Mouse (Mus musculus) cerebellum, adult (tissue): ENCODE results near the gene Krt18.
"Not testable (repeated sequence)": the region's sequence is repeated elsewhere in the genome, so short reads cannot be mapped to it uniquely, and the experiment has no call there.

Source experiments
- ATAC-seq: cut with Nextera tagmentation; 2 replicates; pipeline ENCODE4 v1.9.2; 2017; ENCODE audit warnings: mild to moderate bottlenecking, moderate library complexity, mixed read lengths; ENCODE audit not compliant: insufficient number of reproducible peaks, low FRiP score, low TSS enrichment

The Krt18 gene

GRCm38 (mm10) chr15:102028040-102028439 is at the start of gene Krt18:
TSS of gene Krt18 (plus strand) at chr15:102028180.
- ATAC-seq, result no peak

GRCm38 (mm10) chr15:101980849-101981248 is 47.1 kb upstream of the Krt18 start:
- ATAC-seq, result no peak

- ATAC-seq, result no peak
Observed at GRCm38 (mm10) chr15:101983315-101983948, 44.5 kb upstream of the Krt18 start.

GRCm38 (mm10) chr15:101983949-101984601 is 43.9 kb upstream of the Krt18 start:
- peak; percentile 62 for ATAC-seq

GRCm38 (mm10) chr15:101984746-101985145 is 43.2 kb upstream of the Krt18 start:
- ATAC-seq, result no peak

- 0 out of 2 replicates have a peak, but pooled peaks have one; percentile 59 for ATAC-seq
Observed at GRCm38 (mm10) chr15:101988119-101988518, 39.9 kb upstream of the Krt18 start.

GRCm38 (mm10) chr15:101988714-101989113 is 39.3 kb upstream of the Krt18 start:
- no peak for ATAC-seq

- ATAC-seq, result no peak
Observed at GRCm38 (mm10) chr15:101990946-101991345, 37.0 kb upstream of the Krt18 start.

- ATAC-seq, result no peak
Observed at GRCm38 (mm10) chr15:101994365-101994764, 33.6 kb upstream of the Krt18 start.

GRCm38 (mm10) chr15:101995484-101996236 is 32.3 kb upstream of the Krt18 start:
- ATAC-seq, result no peak

GRCm38 (mm10) chr15:101996450-101997078 is 31.4 kb upstream of the Krt18 start:
- ATAC-seq, result not testable (repeated sequence)

- ATAC-seq, result no peak
Observed at GRCm38 (mm10) chr15:101999156-101999555, 28.8 kb upstream of the Krt18 start.

- no peak for ATAC-seq
Observed at GRCm38 (mm10) chr15:101999676-102000335, 28.2 kb upstream of the Krt18 start.

GRCm38 (mm10) chr15:102002646-102003488 is 25.1 kb upstream of the Krt18 start:
- no peak; the same call in 1 of the 2 replicates for ATAC-seq

GRCm38 (mm10) chr15:102003516-102003915 is 24.5 kb upstream of the Krt18 start:
- no peak for ATAC-seq

- ATAC-seq, result no peak
Observed at GRCm38 (mm10) chr15:102004189-102004588, 23.8 kb upstream of the Krt18 start, which contains the start of gene Krt8. TSS of gene Krt8 (minus strand) at chr15:102004482.

GRCm38 (mm10) chr15:102005290-102005689 is 22.7 kb upstream of the Krt18 start:
- ATAC-seq, result no peak

GRCm38 (mm10) chr15:102006317-102006716 is 21.7 kb upstream of the Krt18 start:
- no peak for ATAC-seq
